Mouse (Mus musculus): ENCODE measurements around the gene Ngf.

DNA sequence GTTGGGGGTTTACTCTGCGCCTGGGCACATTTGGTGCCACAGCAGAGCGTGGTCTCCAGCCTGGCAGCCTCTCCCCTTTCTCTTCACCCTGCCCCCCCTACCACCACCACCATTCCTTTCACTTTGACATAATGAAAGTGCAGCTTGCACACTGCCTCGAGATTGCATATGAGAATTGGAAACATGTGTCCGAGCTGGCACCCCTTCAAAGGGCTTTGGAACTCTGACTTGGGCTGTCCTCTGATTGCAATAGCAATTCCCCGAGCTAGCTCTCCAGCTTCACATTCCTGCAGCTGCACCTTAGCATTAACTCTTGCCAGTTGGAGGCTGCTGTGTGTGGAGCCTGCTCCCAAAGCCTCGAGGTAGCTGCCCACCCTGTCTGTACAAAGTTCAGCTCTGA is 56.8 kb downstream of the Ngf start:
- TF ChIP-seq CTCF (IDR thresholded peaks at IDR 0.05; ENCODE audit: low read depth, low read length) = no peak
- no peak for TF ChIP-seq POLR2A (IDR thresholded peaks at IDR 0.05; ENCODE audit: insufficient read depth, low read length)
- TF ChIP-seq EP300 (IDR thresholded peaks at IDR 0.05; ENCODE audit: insufficient read depth, low read depth, low read length) = no peak

Data from ES-Bruce4 (cell line).